Mouse (Mus musculus) kidney, postnatal 10 days (tissue): ENCODE results near the gene Cpeb4.
A peak's percentile ranks its signal among the peaks of the same experiment; 100 is the strongest.

Source experiments
- DNase-seq: peaks from one replicate; pipeline ENCODE4 v3.0.0; 2021; ENCODE audit warnings: mixed read lengths

Cpeb4 gene

GRCm38 (mm10) chr11:31847469-31847805 is 24.6 kb upstream of the Cpeb4 start:
- no peak for DNase-seq

- DNase-seq = no peak
Observed at GRCm38 (mm10) chr11:31848725-31849124, 23.3 kb upstream of the Cpeb4 start.

GRCm38 (mm10) chr11:31850156-31850775 is 21.7 kb upstream of the Cpeb4 start:
- DNase-seq = no peak

- peak; percentile 78 for DNase-seq
Observed at GRCm38 (mm10) chr11:31850995-31851394, 21.0 kb upstream of the Cpeb4 start.

- DNase-seq = peak; percentile 40
Observed at GRCm38 (mm10) chr11:31851702-31852560, 20.1 kb upstream of the Cpeb4 start.

- peak; percentile 4 for DNase-seq
Observed at GRCm38 (mm10) chr11:31854955-31855354, 17.1 kb upstream of the Cpeb4 start.

GRCm38 (mm10) chr11:31857479-31857878 is 14.5 kb upstream of the Cpeb4 start:
- no peak for DNase-seq

- DNase-seq = no peak
Observed at GRCm38 (mm10) chr11:31861149-31861890, 10.7 kb upstream of the Cpeb4 start.

- no peak for DNase-seq
Observed at GRCm38 (mm10) chr11:31867976-31868375, 4.0 kb upstream of the Cpeb4 start.

GRCm38 (mm10) chr11:31870285-31871010 is 1.6 kb upstream of the Cpeb4 start:
- peak; percentile 100 for DNase-seq

GRCm38 (mm10) chr11:31871135-31871541 is 873 bp upstream of the Cpeb4 start:
- DNase-seq = peak; percentile 73

- peak; percentile 30 for DNase-seq
Observed at GRCm38 (mm10) chr11:31872546-31873261, 693 bp downstream of the Cpeb4 start.

- DNase-seq = no peak
Observed at GRCm38 (mm10) chr11:31874071-31874470, 2.1 kb downstream of the Cpeb4 start.

GRCm38 (mm10) chr11:31883671-31884070 is 11.7 kb downstream of the Cpeb4 start:
- no peak for DNase-seq

- no peak for DNase-seq
Observed at GRCm38 (mm10) chr11:31885765-31886164, 13.8 kb downstream of the Cpeb4 start.

GRCm38 (mm10) chr11:31888229-31888628 is 16.2 kb downstream of the Cpeb4 start:
- DNase-seq = no peak

- no peak for DNase-seq
Observed at GRCm38 (mm10) chr11:31892152-31892551, 20.1 kb downstream of the Cpeb4 start.

- DNase-seq = no peak
Observed at GRCm38 (mm10) chr11:31893639-31894038, 21.6 kb downstream of the Cpeb4 start.

- DNase-seq = no peak
Observed at GRCm38 (mm10) chr11:31896065-31896792, 24.2 kb downstream of the Cpeb4 start.

- no peak for DNase-seq
Observed at GRCm38 (mm10) chr11:31896905-31897304, 24.9 kb downstream of the Cpeb4 start.

- no peak for DNase-seq
Observed at GRCm38 (mm10) chr11:31899166-31899565, 27.2 kb downstream of the Cpeb4 start.

GRCm38 (mm10) chr11:31900736-31901135 is 28.7 kb downstream of the Cpeb4 start:
- DNase-seq = peak; percentile 19
